Mouse (Mus musculus) E14TG2a.4 (cell line): ENCODE measurements around the gene Rer1.

Experiments used
- CTCF ChIP-seq: conservative IDR thresholded peaks from 2 replicates; pipeline ENCODE4 v1.5.1; 2014; ENCODE audit warnings: low read length
- POU5F1 ChIP-seq: IDR thresholded peaks from 2 replicates; pipeline ENCODE4 v1.6.1; 2014; ENCODE audit warnings: low read length, borderline replicate concordance

DNA sequence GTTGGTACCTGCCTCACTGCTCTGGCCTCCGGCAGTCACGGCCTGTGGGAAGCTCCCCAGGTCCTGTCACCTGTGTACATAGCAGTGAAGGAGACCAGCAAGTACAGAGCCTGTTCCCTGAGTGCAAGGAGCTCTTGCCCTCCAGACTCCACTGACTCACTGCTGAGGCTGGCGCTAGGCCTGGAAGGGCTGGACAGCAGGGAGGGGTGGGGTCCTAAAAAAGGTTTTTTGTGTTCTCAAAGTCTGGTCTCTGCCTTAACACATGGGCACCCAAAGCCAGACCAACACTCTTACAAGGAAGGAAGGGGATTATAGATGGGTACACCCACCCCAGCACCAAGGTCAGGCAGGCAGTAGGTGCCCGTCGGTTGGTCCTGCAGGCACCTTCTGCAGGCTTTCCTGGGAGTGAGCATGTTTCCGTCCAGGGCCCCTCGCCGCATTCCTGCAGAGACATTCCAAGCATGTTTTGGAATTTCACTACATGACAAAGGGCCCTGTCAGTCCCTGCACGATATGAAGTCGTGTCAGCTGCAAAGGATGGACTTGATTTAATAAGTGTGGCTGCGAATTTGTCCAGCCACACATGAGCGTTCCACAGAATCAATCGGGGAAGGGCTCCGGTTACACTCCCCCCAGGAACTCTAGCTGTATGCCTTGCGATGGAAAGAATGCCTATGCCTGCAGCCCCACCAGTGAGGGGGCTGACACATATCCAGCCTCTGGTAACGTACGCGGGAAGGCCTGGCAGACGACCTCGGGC lies 47.7 kb upstream of the Rer1 start:
- TF ChIP-seq CTCF, result no peak
- TF ChIP-seq POU5F1, result no peak
